Mouse (Mus musculus): ENCODE measurements at regions not wholly inside any gene's neighbourhood (a gene's known extent, or its start where the extent isn't known, plus 50 kb on each side); places are given as distances from the start of the nearest gene placed in this dataset.
"Not testable (repeated sequence)": the region's sequence is repeated elsewhere in the genome, so short reads cannot be mapped to it uniquely, and the experiment has no call there.

DNA sequence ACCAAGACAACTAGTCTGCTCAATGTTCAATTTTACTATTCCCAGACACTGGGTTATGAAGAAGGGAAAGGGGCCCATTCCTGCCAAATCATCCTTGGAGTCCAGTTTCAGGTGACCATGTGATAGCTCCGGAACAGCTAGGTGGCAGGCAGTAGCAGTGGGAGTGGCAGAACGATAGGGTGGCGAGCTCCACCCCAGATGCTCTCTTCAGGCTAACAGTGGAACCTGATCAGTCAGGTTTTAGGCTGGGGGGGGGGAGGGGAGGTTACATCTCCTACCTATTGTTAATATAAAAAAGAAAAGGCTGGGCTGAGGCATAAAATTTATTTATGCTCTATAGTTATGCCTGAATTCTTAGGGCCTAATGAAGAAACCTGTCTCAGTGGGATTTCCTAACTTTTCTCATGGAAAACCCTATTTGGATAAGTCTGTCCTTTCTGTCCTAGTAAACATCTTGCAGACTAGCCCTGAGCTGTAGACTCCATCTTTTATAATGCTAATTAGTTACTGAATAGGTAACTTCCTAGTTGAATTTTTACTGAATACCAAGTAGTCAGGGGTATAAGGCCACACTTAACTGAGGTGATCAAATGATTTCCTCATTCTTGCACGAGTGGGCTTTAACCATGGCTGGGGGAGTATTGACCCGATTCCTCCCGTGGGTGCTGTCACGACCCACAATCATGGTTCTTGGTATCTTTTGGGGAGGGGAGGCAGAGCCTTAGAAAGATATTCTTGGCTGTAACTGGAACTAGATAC, 223.2 kb upstream of the Ell2 start:
- DNase-seq (ENCODE audit: low read depth, low spot score): not testable (repeated sequence)

DNA sequence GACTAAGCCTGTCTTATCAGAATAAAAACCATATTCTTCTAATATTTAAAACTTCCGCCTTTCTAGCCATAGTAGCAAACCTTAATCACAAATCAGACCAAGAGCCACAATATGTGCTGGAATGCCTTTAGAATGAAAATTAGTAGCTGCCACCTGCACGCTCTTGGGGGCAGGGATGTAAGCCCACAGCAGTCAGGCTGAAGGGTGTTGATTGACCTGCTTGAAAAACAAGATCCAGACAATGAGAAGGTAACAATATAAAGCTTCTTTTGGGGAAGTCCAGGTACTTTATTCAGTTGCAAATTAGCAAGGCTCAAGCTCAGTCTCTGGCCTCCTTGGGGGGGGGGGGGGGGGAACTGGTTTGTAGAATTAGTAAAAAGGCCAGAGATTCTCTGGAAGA, 222.3 kb upstream of the Ell2 start:
- DNase-seq (ENCODE audit: low read depth, low spot score): not testable (repeated sequence)

DNA sequence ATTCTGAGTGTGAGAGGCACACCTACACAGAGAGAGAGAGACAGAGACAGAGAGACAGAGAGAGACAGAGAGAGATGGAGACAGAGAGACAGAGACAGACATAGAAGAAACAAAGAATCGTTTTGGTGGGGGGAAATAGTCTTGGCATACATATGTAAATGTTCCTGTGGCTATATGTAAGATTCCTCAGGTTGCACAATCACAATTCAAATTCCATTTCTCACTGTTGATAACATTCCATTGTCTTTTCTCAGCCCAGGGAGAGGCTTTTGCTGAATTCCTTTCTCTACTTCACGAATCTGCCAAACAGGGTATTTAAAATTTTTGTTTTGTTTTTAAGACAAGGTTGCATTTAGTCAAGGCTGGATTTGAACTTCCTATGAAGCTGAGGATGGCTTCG, 205.0 kb upstream of the Ell2 start:
- DNase-seq (ENCODE audit: low read depth, low spot score): no peak

DNA sequence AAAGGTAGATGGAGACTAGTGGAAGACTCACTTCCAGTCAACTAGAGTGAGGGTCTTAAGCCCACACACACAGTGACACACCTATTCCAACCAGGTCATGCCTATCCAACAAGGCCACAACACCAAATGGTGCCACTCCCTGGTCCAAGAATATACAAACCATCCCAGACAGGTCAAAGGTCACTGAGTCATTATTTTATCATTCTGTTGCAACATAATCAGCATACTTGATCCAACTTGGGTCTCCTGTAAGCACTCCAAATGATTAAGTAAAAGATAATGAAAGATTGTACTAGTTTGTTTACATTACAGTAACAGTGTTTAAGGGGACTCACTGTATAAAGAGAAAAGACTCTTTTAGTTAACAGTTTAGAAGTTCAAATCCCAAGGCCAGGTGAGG, 203.2 kb upstream of the Ell2 start:
- DNase-seq (ENCODE audit: low read depth, low spot score): no peak

DNA sequence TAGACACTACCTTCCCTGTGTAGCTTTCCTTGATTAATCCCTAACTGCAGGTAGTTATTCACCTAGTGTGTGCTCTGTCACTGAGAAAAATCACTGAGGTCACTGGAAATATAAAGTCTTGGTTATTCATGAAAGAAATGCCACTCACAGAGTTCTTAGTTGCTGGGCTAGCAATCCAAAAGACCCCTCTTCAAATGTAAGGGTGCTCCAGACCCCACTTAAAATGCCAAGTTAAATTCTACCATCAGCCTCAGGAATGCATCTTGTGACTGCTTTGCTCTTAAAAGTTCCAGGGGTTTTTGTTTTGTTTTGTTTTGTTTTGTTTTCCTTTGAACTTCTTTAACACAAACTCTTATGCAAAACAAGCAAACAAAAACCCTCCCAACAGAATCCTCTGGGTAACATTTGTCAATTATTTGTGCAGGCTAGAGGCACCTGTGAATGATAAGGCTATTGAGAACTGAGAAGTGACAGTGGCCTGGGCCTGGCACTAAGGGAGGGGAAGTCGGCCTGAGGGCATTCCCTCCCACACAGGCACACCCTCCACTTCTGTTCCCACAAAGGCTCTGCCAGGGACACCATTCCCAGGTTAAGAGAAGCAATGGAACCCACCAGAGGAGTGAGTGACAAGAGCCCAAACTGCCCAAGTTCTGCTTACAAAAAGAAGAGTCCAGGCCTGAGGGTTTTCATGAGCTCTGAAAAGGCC, 192.1 kb upstream of the Ell2 start:
- no peak for DNase-seq (ENCODE audit: low read depth, low spot score)

DNA sequence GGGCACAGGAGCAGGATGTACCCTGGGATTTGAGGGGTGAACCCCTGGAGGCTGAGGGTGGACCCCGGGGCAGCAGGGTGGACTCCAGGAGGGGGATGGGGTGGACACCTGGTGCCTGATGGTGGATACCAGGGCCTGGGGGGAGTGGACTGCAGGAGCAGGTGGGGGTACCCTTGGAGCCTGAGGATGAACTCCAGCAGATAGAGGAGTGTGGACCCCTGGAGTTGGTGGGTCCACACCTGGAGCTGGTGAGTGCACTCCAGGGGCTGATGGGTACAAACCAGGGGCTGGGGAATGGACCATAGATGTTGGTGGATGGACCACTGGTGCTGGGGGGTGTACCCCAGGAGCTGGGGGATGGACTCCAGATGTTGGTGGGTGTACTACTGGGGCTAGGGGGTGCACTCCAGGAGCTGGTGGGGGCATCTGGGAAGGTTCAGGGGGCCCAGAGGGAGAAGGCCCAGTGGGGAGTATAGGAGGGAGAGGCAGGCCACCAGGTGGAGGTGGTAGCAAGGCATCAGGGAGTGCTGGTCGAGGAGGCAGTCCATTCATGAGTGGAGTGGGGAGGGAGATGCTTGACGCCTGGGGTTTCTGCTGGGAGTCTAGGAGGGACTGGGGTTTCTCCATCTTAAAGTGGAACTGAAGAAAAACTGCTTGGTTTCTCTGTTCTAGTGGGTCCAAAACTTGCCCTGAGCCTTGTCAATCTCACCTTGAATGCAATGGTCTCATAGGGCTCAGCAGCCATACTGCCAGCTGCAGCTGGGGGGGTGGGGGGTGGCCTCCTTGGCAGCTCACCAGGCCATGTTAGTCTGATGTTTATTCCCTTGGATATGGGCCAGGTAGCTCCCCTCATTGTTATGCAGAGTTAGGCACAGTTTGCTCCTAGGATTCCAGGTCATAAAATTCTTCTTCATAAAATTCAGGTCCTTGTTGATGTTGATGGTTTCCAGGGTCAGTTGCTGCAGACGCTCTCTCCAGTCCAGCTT, 183.0 kb upstream of the Ell2 start:
- DNase-seq (ENCODE audit: low read depth, low spot score): no peak

DNA sequence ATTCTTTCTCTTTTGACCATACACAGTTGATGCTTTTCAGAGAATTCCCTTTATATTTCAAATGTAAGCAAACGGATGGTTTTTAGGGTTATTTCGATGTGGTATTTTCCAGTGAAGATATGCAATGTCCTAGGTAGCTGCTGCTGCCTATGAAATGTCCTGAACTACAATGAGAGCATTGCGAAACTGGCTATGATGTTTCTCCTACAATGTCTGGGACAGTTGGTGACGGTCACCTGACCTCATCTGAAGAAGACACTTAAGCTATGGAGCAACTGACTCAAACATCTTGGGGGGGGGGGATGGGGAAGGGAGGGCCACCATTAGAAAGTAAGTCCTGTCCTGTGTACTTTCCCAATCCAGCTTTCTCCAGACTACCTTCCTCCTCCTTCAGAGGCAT, 182.1 kb upstream of the Ell2 start:
- DNase-seq (ENCODE audit: low read depth, low spot score): no peak

DNA sequence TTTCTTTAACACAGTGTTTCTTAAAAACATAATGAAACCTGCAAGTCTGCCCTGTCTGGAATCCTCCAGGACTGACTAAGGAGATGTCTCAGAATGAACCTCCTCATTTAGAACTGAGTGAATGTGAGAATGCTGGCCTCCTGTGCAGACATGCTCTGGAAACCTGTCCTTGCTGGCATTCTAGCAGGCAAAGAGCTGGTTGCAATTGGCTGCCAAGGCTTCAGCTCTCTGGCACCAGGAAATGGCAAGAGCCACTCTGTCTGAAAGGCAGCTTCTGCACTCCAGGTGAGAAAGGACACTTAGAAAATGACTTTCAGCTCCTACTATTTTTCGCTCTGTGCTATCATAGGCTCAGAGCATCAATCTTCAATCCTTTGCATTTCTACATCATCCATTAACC, 175.0 kb upstream of the Ell2 start:
- no peak for DNase-seq (ENCODE audit: low read depth, low spot score)

DNA sequence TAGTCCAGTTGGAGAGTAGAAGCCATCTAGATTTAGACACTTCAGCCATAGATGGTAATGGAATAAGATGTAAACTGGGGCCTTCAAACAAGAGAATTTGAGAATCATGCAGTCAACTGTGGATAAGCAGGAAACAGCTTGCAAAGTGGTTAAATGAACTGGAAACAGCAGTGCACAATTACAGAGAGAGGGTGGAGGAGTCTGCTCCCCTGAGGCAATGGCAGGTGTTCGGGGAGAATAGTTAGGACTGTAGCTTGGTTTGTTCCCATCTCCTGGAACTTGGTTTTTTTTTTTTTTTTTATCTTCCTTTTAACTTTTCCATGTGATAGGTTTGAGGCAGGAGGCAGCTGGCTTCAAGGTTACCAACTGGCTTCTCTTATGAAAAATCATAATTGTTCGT, 165.1 kb upstream of the Ell2 start:
- DNase-seq (ENCODE audit: low read depth, low spot score): no peak

DNA sequence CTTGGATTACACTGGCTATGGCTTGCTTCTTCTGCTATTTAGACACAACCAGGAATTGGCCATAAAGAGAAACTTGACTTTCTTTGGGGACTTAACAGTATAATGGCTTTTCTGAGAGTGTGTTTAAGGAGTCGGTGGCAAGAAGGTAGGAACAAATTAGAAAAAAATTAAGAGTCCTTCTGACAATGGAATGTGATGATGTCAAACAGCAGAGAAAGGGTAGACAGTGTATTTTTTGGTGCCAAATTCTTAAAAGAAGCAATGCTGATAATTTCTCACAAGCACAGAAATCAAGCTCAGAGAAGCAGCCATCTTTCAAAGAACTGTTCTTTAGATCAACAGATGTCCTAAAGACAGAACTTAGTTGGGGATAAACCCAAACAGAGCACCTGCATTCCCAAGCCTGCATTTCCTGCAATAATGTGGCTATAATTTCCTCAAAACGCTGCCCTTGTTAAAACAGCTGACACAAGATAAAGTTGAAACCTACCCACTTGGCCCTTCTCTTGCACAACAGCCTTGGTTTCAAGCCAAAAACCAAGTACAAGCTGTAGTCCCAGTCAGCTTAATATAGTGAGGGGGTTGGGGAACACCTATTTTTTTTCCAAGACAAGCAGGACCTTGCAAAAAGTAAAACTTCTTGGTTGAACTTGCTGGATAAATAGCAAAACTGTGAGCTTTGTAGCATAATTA, 164.2 kb upstream of the Ell2 start:
- DNase-seq (ENCODE audit: low read depth, low spot score): no peak

DNA sequence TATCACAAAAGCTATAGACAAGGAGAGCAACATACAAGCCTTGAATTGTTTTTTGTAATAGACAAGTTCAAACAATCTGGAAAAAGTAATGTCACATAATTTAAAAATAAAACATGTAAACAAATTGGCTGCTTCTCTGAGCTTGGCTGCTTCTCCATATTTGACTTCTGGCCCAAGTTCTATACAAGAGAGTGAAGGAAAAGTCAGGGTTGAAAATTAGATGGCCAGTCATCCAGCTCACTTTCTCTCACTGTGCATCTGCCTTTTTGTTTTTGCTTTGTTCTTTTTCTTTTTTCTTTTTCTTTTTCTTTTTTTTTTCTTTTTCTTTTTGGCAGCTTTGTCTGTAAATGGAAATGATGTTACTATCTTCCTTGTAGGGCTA, 163.6 kb upstream of the Ell2 start:
- no peak for DNase-seq (ENCODE audit: low read depth, low spot score)

DNA sequence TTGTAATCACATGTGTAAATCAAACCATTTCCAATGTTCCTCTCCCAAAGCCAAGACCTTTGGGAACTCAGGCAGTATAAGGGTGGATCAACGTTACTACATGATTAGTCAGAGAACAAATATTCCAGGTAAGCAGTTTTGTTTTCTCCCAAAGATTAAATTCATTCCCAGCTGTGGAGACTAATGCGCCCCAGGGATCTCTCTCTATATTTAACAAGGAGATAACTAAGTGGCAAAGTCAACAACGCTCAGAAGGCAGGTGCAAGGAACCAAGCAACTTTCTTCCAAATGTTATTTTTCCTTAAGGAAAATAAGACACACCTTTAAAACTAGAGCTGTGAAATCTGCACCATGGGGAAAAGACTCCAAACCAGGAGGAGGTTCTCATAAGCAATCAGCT, 163.0 kb upstream of the Ell2 start:
- DNase-seq (ENCODE audit: low read depth, low spot score): no peak

DNA sequence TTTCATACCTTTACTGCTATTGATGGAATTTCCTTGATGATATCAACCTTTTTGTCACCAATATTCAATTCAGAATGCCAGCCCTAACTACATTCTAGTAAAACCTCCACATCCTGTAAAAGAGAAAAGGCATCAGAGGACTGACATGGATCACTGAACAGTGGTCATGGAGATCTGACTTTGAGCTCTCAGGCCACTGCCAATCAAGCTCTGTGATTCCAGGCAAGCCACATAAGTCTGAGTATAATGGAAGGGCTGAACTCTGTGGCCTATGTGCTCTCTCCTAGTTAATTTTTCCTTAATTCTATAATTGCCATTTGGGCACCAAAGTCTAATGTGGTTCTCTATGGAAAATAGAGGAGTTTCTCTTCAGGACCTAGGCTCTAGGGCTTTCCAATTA, 161.8 kb upstream of the Ell2 start:
- DNase-seq (ENCODE audit: low read depth, low spot score): no peak

DNA sequence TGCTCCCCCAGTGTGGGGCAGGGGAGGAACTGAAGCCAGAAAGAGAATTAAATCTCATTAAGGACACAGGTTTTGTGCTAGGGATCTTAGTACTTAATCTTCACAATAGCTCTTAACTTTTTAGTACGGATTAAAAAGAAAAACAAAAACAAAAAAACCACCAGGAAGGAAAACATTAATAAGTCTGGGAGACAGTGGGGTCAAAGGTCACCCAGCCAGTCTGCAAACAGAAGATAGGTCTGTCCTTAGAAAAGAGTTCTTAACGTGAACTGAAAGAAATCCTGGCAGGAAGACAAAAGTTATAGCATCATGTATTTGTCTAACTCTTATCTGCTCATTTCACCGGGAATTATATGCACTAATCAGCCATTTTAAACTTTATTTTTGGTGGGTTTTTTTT, 158.8 kb upstream of the Ell2 start:
- DNase-seq (ENCODE audit: low read depth, low spot score): no peak

DNA sequence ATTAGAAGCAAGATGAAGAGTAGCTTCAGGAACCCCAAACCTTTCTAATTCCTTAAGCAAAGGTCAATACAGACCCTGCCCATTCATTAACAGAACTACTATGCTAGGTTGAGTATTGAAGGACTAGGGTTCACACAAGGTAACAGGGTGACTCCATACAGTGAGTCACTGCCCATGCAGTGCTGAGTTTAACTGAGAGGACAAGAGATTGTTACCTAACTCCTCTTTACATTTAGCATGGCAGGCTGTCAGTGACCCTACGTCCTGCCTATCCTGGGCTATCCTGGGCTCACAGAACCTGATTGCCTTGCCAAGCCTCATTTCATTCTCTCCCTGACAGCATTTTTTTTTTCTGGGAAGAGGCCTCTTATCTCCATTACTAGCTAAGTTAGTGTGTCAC, 127.6 kb upstream of the Ell2 start:
- no peak for DNase-seq (ENCODE audit: low read depth, low spot score)

DNA sequence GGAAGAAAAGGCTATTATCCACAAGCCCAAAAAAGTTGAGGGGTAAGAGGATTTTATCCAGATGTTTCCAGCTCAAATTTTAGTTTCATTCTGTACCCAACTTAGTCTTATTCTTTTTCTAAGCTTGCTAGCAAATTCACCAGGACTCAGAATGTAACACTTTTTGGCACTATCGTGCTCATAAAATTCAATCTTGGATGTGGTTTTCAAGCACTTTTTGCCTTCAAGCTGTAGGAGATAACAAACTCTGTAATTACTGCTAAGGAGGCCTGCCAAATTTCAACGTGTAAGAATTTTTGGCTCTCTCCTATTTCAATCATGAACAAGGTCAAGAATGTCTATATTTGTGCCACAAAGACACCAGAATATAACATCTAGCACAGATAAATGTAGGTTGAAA, 115.7 kb upstream of the Ell2 start:
- no peak for DNase-seq (ENCODE audit: low read depth, low spot score)

DNA sequence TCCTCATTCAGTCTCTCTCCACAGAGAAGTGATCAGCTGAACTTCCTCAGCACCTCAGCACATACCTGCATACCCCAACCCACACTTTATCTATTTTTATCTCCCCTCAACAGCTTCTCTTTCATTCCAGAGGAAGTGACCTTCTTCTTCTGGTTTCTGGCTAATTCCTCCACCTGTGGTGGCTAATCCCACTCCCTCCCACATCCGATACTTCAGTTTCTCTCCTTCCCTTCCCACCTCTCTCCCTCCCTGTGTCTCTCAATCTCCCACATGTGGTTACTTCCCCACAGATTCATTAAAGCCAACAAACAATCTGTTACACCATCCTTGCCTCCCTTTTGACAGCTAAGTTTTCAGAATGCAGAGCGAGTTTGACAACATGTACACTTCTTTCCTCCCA, 109.7 kb upstream of the Ell2 start:
- no peak for DNase-seq (ENCODE audit: low read depth, low spot score)

DNA sequence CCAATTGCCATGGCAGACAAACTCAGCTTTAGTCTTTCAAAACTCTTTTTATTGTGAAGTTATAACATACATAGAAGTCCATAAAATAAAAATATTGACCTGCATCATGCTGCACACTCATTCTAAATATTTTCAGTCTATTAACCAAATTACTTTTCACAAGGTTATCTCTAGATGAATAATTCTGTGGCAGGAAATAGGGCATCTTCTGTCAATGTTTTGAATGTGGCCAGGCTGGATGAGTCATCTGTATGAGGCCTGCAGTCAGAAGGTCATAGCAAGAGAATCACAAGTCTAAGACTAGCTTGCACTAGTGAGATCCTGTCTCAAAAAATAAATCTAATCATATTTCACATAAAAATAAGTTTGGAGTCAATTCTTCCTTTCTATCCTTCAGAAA, 108.4 kb upstream of the Ell2 start:
- DNase-seq (ENCODE audit: low read depth, low spot score): no peak

DNA sequence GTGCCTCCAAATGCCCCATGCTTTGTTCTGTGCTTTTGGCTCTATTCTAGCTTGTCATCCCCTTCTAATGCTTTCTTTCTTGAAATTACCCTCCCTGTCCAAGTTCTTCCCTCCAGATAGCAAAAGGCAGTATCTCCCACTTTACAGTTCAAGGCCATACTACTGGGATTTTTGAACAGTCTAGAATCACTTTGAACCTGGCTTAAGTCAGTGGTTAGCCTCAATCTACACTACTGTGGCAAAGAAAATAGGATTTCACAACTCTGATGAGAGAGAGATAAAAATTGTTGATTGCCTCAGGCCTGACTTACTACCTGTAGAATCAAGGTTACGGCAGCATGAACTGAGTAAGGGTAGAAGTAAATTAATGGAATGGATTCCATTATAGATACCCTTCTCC, 107.9 kb upstream of the Ell2 start:
- no peak for DNase-seq (ENCODE audit: low read depth, low spot score)

DNA sequence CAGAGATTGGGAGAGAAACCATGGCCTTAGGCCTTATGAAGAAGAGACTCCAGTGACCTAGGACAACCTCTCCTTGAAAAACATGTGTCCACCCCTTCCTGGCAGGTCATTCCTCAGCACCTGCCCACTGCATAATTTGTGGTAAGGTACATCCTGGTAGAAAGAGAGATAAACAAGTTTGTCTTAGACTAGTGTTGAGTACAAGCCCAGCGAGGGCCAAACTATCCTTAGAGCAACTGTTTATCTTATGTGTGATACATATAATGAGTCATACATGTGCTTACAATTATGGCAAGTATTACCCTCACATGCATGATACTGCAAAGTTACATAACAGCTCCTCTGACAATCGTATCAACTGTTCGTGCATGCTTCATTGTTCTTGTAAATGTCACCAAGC, 83.3 kb upstream of the Ell2 start:
- no peak for DNase-seq (ENCODE audit: low read depth, low spot score)

DNA sequence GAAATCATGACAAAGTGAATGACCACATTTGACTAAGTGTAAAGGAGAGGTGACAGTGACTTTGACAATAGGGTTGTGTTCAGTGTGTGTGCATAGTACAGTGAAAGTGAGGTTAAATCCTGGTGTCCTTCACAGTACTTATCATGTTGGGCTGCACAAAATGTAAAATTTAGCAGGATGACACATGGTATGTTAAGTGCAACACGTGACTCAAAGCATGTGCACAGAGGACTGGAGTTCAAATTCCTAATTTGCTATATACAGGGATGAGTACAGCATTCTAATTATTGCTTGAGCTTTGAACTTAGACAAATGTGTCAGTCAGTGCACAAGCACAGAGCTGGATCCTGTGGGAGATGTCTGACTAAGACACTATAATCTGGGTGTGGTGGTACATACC, 79.2 kb upstream of the Ell2 start:
- no peak for DNase-seq (ENCODE audit: low read depth, low spot score)

DNA sequence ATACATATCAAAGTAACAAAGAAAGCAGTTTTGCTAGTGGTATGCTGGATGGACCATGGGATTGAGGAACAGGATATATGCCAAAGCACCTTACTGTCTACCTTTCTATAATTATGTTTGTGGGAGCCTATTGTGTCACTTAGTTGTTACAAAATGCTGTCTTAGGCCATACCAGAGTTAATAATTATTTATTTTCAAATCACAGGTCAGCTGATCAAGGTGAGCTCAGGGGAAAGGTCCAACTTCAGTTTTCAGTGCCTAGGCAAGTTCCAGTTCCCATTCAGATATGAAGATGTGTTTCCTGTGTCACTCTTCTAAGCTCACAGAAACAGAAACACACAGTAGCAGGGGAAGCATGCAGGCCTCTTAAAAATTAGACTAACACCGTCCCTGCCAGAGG, 75.5 kb upstream of the Ell2 start:
- no peak for DNase-seq (ENCODE audit: low read depth, low spot score)
